Mouse (Mus musculus) bone marrow, adult 2 months (tissue): ENCODE measurements around the gene Tppp2.

Experiments used
- CTCF ChIP-seq: fragments of 200-500 bp; IDR thresholded peaks from 2 replicates; pipeline ENCODE4 v1.5.1; 2011; ENCODE audit warnings: low read length, control low read depth; ENCODE audit not compliant: control insufficient read depth, insufficient read depth
- POLR2A ChIP-seq: fragments of 200-500 bp; IDR thresholded peaks from 2 replicates; pipeline ENCODE4 v1.6.1; 2011; ENCODE audit warnings: low read depth, mild to moderate bottlenecking, control low read depth, low read length, borderline replicate concordance; ENCODE audit not compliant: control insufficient read depth

- TF ChIP-seq CTCF (no peak), POLR2A (no peak)
Observed at GRCm38 (mm10) chr14:51932092-51933020, 14.1 kb downstream of the Tppp2 start.
